Mouse (Mus musculus) CD4-positive, CD25-positive, alpha-beta regulatory T cell, adult 2 months (primary cell): ENCODE measurements around the gene 9430007A20Rik.
"Not testable (repeated sequence)": the region's sequence is repeated elsewhere in the genome, so short reads cannot be mapped to it uniquely, and the experiment has no call there.

ENCODE experiments used
- DNase-seq: peaks from one replicate; pipeline ENCODE4 v3.0.0-alpha.2; 2012; ENCODE audit warnings: low read depth, low spot score

9430007A20Rik gene

DNA sequence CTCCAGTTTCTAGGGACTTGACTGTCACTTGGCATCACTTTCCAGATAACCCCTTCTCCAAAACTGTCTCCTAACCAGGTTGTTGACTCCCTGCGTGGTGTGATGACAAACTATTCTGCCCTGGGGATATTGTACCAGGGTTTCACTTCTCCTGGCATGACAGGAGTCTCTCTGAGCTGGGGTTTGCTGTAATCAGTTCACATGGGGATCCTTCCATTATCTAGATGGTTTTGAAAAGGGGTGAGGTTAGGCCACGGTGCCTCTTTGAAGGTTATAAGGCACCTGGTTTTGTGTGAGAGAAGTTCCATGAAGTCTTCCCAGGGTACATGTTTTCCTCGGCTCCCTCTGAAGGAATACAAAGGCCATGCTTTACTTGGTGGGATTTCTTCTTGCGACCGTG, at the start of gene 9430007A20Rik:
Gene 9430007A20Rik, plus strand, starts transcription at position 301 of the 400 bp plus-strand sequence.
- DNase-seq: no peak

DNA sequence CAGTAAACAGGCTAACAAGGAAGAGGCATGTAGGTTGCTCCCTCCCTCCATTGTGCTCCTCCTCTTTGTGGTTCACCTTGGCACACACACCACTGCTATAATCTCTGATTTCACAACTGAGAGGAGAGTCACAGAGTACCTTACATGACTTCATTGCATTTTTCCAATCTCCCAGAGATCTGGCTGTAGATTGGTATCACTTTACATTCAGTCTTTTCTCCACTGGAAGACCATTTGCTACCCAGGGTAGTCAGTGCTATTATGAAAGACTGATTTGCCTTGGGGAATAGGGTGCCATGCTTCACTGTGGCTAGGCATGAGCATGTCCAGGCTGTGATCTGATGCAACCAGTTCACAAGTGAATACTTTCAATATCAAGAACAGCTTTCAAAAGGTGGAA, 26.3 kb upstream of the 9430007A20Rik start:
- no peak for DNase-seq

DNA sequence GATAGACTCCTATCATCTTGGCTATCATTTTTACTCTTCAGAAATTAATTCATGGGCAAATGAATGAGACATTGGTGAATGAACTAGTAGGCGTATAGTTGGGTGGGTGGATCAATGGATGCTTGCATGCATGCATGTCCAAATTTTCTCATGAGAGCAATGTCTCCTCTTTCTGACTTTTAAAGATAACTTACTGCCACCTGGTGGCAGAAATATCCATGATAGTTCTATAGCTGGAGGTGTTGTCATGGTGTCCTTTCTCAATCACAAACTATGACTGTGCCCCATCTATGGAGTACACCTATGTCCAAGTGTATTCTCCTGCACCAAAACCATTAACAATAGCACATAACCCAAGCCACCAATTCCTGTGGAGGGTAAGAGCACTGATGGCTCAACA, 13.1 kb upstream of the 9430007A20Rik start:
- no peak for DNase-seq

DNA sequence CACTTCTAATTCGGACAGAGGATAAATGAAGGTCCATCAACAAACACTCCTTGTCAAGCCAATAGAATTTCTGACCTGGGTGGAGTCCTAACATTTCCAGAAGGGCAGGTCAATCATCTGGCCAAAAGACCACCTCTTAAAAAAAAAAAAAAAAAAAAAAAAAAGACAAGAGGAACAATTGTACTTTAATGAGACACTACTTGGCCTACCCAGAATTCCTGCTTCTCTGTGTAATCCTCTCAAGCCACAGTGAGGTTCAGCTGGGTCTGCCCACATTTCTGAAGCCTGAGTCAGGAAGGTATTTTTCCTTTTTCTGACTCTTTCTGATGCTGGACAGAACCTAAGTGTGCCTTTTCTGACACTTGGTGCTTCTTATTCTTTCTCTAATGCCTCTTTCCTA, 25.1 kb downstream of the 9430007A20Rik start:
- no peak for DNase-seq

DNA sequence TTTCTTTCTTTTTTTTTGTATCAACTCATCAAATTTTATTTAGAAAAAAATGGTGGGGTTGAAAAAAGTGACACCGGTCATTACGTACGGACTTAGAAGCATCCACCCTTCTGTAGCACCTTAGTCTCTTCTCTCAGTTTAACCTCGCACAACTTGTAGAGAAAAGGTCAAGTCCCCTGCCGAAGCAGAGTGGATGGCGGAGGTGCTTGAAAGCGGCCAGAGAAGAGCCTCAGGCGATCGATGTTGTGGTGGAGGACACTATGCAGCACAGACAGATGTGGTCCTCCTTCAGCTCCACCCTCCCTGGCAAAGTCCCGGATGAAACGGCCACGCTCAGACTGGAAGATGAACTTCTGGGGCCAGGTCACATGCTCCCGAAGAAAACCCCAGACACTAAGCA, 25.7 kb downstream of the 9430007A20Rik start:
- DNase-seq: not testable (repeated sequence)

DNA sequence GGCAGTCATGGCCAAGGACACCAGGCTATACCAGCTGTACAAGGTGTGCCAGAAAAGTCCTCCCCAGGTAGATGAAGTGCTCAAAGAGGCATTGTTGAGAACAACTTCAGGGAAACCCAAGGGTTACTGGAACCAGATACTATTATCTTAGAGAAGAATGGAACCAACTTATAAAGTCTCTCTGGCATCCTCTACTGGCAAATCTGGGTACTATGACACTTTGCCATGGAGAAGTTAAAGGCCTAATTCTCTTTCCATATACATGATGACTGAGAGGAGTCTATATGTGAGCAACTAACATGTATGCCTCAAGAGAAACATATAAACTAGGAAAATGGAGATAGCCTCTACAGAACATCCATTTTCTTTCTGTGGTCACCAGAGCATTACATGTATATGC, 31.5 kb downstream of the 9430007A20Rik start:
- no peak for DNase-seq

DNA sequence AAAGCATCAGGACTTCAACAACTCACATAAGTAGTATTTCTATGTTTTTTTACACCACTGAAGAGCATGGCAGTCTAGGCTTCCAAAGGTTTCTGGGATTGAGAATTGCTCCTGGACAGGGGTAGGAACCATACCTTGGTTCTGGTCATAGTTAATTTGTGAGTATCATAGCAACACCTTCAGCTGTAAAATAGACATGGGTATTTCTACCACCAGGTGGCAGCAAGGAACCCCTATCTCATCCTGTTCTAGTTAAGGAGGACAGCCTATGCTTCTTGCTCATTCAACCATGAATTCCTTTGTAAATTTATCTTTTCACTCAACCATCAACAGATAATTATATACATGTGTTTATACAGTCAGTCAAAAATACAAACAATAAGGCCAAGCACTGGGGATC, 40.2 kb downstream of the 9430007A20Rik start:
- peak; percentile 2 for DNase-seq

DNA sequence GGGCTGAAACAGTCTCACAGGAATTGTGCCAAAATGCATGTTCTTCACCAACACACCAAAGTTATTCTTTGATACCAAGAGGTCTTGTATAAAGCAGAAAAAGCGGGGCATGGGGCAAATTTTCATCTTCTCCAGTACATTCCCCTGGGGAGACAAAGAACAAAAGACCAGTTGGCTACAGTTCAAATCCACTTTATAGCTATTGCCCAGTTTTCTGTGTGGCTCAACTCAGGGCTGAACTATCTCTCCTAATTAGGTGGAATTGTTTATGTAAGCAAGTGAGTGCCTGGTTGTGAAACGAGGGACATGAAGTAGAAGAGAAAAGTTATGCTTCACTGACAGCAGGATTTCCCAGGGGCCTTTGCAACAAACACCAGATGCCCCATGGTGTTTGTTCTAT, 41.6 kb downstream of the 9430007A20Rik start:
- no peak for DNase-seq

DNA sequence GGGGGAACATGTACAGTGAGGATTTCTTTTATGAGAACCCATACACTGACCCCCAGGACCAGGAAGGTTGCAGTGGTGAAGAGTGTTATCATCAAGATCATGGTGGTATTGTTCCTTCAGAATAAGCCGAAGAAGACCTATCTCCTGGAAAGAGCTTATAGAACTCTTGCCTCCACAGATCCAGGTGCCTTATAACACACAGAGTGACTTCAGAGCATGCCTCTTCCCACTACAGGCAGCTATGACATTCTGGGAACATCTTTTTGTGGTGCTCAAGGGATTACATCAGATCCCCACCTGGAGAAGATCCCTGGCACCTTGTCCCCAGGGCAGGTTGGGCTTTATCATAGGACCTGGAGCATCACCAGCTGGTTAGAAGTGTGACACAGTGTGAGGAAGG, 45.4 kb downstream of the 9430007A20Rik start, which contains the start of gene Gm13124:
Gene Gm13124, minus strand, starts transcription at position 101 of the 400 bp plus-strand sequence.
- no peak for DNase-seq

DNA sequence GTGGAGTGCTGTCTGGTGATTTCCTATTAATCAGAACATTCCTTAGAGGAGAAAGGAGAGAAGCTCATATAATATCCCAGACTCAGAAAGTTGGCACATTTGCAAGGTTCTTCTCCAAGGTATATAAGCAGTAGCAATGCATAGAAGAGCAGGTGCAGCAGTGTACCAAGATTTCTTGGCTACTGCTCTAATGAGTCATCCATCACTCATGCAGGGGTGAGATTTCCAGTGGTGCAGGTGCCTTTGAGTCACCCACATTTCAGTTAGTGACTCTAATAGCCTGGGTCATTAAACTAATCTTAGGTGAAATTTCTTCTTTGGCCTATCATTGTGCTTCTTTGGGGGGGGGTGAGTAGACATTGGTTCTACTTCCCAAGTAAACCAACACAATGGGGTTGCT, 48.1 kb downstream of the 9430007A20Rik start:
- no peak for DNase-seq
